Mouse (Mus musculus) kidney, adult 18-20 months (tissue): ENCODE measurements at regions not wholly inside any gene's neighbourhood (a gene's known extent, or its start where the extent isn't known, plus 50 kb on each side); places are given as distances from the start of the nearest gene placed in this dataset.

Experiments used
- DNase-seq: peaks from one replicate; pipeline ENCODE4 v3.0.0; 2021

GRCm38 (mm10) chr12:70675846-70676245 lies 149.5 kb upstream of the Frmd6 start:
- DNase-seq, result no peak

GRCm38 (mm10) chr12:70679701-70680425 lies 145.5 kb upstream of the Frmd6 start:
- DNase-seq, result no peak

GRCm38 (mm10) chr12:70681407-70681990 lies 143.8 kb upstream of the Frmd6 start:
- DNase-seq, result no peak

GRCm38 (mm10) chr12:70684354-70684753 lies 141.0 kb upstream of the Frmd6 start:
- DNase-seq, result no peak

- DNase-seq, result no peak
Measured at GRCm38 (mm10) chr12:70685432-70685831, 139.9 kb upstream of the Frmd6 start.

GRCm38 (mm10) chr12:70686337-70686736 lies 139.0 kb upstream of the Frmd6 start:
- DNase-seq, result no peak

GRCm38 (mm10) chr12:70686971-70687370 lies 138.3 kb upstream of the Frmd6 start:
- DNase-seq, result no peak

GRCm38 (mm10) chr12:70695162-70695561 lies 130.2 kb upstream of the Frmd6 start:
- DNase-seq, result no peak

GRCm38 (mm10) chr12:70696256-70696655 lies 129.1 kb upstream of the Frmd6 start:
- DNase-seq, result no peak

GRCm38 (mm10) chr12:70698466-70698865 lies 126.8 kb upstream of the Frmd6 start:
- no peak for DNase-seq

GRCm38 (mm10) chr12:70702473-70702872 lies 122.8 kb upstream of the Frmd6 start:
- no peak for DNase-seq

- DNase-seq, result no peak
Measured at GRCm38 (mm10) chr12:70706806-70707628, 118.3 kb upstream of the Frmd6 start.

- no peak for DNase-seq
Measured at GRCm38 (mm10) chr12:70707629-70708289, 117.6 kb upstream of the Frmd6 start.

GRCm38 (mm10) chr12:70708290-70708668 lies 117.0 kb upstream of the Frmd6 start:
- no peak for DNase-seq

- no peak for DNase-seq
Measured at GRCm38 (mm10) chr12:70710311-70710710, 115.0 kb upstream of the Frmd6 start.

- no peak for DNase-seq
Measured at GRCm38 (mm10) chr12:70711030-70711429, 114.3 kb upstream of the Frmd6 start.

GRCm38 (mm10) chr12:70712322-70713024 lies 112.8 kb upstream of the Frmd6 start:
- no peak for DNase-seq

GRCm38 (mm10) chr12:70713499-70714280 lies 111.6 kb upstream of the Frmd6 start:
- DNase-seq, result no peak

- DNase-seq, result no peak
Measured at GRCm38 (mm10) chr12:70714281-70714679, 111.0 kb upstream of the Frmd6 start.

- no peak for DNase-seq
Measured at GRCm38 (mm10) chr12:70715836-70716235, 109.5 kb upstream of the Frmd6 start.

- no peak for DNase-seq
Measured at GRCm38 (mm10) chr12:70718602-70719001, 106.7 kb upstream of the Frmd6 start.

GRCm38 (mm10) chr12:70719255-70719654 lies 106.1 kb upstream of the Frmd6 start:
- no peak for DNase-seq
